8 mouse cellular contexts compared by ENCODE assay signal in genomic region chr8:111521713-111522429, GRCm38 (mm10). TPM values are rescaled to one million over a fixed set of nuclear protein-coding genes. Genes with fewer than 3 reads are reported as not detected.
DNase-seq lines count a peak whose midpoint lies in the region; ATAC-seq and TF ChIP-seq lines count a peak whose summit lies in the region.

Gene Wdr59 (minus strand): TSS chr8:111522092.

- peaks cover 3 to 9% of the 10 kb centered on the region in 2 experiments for H3K4me1 ChIP-seq in MEL (ENCODE audit: control insufficient read depth in 1 of 2, insufficient read depth in 2 of 2, low read length in 2 of 2)
- H3K4me1 ChIP-seq in cerebellum, adult 2 months (ENCODE audit: control insufficient read depth, insufficient read depth, low read length): no peaks in the 10 kb centered on the region; the same call in 1 of the 2 replicates
- H3K4me1 ChIP-seq in forebrain, postnatal 0 days (ENCODE audit: insufficient read depth): 0 out of 2 replicates have a peak, but pooled peaks cover 3% of the 10 kb centered on the region
- H3K4me1 ChIP-seq in lung, embryonic 15.5 days: peaks cover 7% of the 10 kb centered on the region

- under 1% methylated on average over 34 of the region's 34 CpGs for WGBS in cerebellum, adult 2 months
- WGBS in forebrain, postnatal 0 days: under 1% methylated on average over 33 of the region's 34 CpGs
- WGBS in lung, embryonic 15.5 days: 0% methylated on average over 34 of the region's 34 CpGs

- TF ChIP-seq CTCF in MEL (IDR thresholded peaks at IDR 0.05 in 2 of 3, conservative IDR thresholded peaks at IDR 0.05 in 1 of 3; ENCODE audit: control insufficient read depth in 1 of 3, insufficient read depth in 1 of 3, low read depth in 2 of 3, low read length in 3 of 3, poor library complexity in 1 of 3, severe bottlenecking in 1 of 3): no peak
- TF ChIP-seq CTCF in cerebellum, adult 2 months (IDR thresholded peaks at IDR 0.05; ENCODE audit: borderline replicate concordance, insufficient read depth, low read depth, low read length): no peak
- TF ChIP-seq CTCF in forebrain, postnatal 0 days (IDR thresholded peaks at IDR 0.05; ENCODE audit: low read depth): peak; percentile 44

- peak within 1 kb of the TSS; percentile 30 for H3K27ac ChIP-seq in MEL (ENCODE audit: control insufficient read depth, low read depth, low read length)
- peak within 1 kb of the TSS; percentile 61; the same call in 1 of the 2 replicates for H3K27ac ChIP-seq in cerebellum, adult 2 months (ENCODE audit: insufficient read depth, low read length)
- H3K27ac ChIP-seq in forebrain, postnatal 0 days (ENCODE audit: low read depth, low read length): peak within 1 kb of the TSS; percentile 73
- no peak within 1 kb of the TSS for H3K27ac ChIP-seq in lung, embryonic 15.5 days

- no peaks in the 10 kb centered on the region for H3K9me3 ChIP-seq in MEL (replicated peaks; ENCODE audit: insufficient read depth, low read length)
- H3K9me3 ChIP-seq in forebrain, postnatal 0 days (ENCODE audit: low read length): no peaks in the 10 kb centered on the region
- H3K9me3 ChIP-seq in lung, embryonic 15.5 days: no peaks in the 10 kb centered on the region

- TF ChIP-seq RAD21 in MEL (IDR thresholded peaks at IDR 0.05; ENCODE audit: low read depth, low read length): no peak

- peak; percentile 100 for ATAC-seq in forebrain, postnatal 0 days
- peak; percentile 100 for ATAC-seq in lung, embryonic 15.5 days (ENCODE audit: borderline replicate concordance, extremely low read depth, low FRiP score, low TSS enrichment)

- peak; percentile 53 to 67; a peak in 2 of 4 replicates for TF ChIP-seq POLR2A in MEL (IDR thresholded peaks at IDR 0.05; ENCODE audit: control insufficient read depth in 1 of 2, insufficient read depth in 1 of 2, low read depth in 1 of 2, low read length in 2 of 2, poor library complexity in 1 of 2)
- TF ChIP-seq POLR2A in cerebellum, adult 2 months (IDR thresholded peaks at IDR 0.05; ENCODE audit: borderline replicate concordance, insufficient read depth, low read length): peak; percentile 55; the same call in 1 of the 2 replicates

- H3K4me2 ChIP-seq in forebrain, postnatal 0 days (ENCODE audit: low read depth): peak within 1 kb of the TSS; percentile 68
- peak within 1 kb of the TSS; percentile 62 for H3K4me2 ChIP-seq in lung, embryonic 15.5 days

- TF ChIP-seq EP300 in MEL (IDR thresholded peaks at IDR 0.05; ENCODE audit: low read depth in 1 of 2, low read length in 2 of 2): no peak

- DNase-seq in MEL (ENCODE audit: low read depth, low spot score): peak; percentile 99
- DNase-seq in cerebellum, adult 2 months: peak; percentile 99
- peak; percentile 98 for DNase-seq in forebrain, postnatal 0 days
- peak; percentile 97 for DNase-seq in heart, postnatal 4 days
- DNase-seq in layer of hippocampus, adult 8-10 months (ENCODE audit: low spot score in 2 of 2): peak; percentile 96 to 99
- DNase-seq in ovary, adult 18-20 months (ENCODE audit: low spot score): peak; percentile 96
- peak; percentile 98 for DNase-seq in thymus, postnatal 0 days (ENCODE audit: low spot score)

- H3K36me3 ChIP-seq in MEL (ENCODE audit: control insufficient read depth in 1 of 2, insufficient read depth in 2 of 2, low read length in 2 of 2): peaks cover 0 to 12% of the 10 kb centered on the region in 2 experiments; a peak in 3 of 4 replicates
- no peaks in the 10 kb centered on the region for H3K36me3 ChIP-seq in forebrain, postnatal 0 days (ENCODE audit: insufficient read depth)
- H3K36me3 ChIP-seq in lung, embryonic 15.5 days: no peaks in the 10 kb centered on the region

- H3K4me3 ChIP-seq in MEL (ENCODE audit: control insufficient read depth in 1 of 2, insufficient read depth in 1 of 2, low read depth in 2 of 2, low read length in 2 of 2): peak within 1 kb of the TSS; percentile 68 to 92
- H3K4me3 ChIP-seq in cerebellum, adult 2 months (replicated peaks; ENCODE audit: insufficient read depth, low read depth, low read length): peak within 1 kb of the TSS; percentile 97
- H3K4me3 ChIP-seq in forebrain, postnatal 0 days (ENCODE audit: low read depth, low read length): peak within 1 kb of the TSS; percentile 77
- peak within 1 kb of the TSS; percentile 67 for H3K4me3 ChIP-seq in lung, embryonic 15.5 days

- peaks cover 18% of the 10 kb centered on the region for H3K79me2 ChIP-seq in MEL (ENCODE audit: control insufficient read depth, insufficient read depth, low read length, poor library complexity)

- peak within 1 kb of the TSS; percentile 74 for H3K9ac ChIP-seq in MEL (ENCODE audit: control insufficient read depth, low read depth, low read length, poor library complexity, severe bottlenecking)
- peak within 1 kb of the TSS; percentile 56 for H3K9ac ChIP-seq in forebrain, postnatal 0 days
- peak within 1 kb of the TSS; percentile 48 for H3K9ac ChIP-seq in lung, embryonic 15.5 days

- H3K27me3 ChIP-seq in MEL (ENCODE audit: control insufficient read depth in 1 of 2, insufficient read depth in 2 of 2, low read length in 2 of 2): no peaks in the 10 kb centered on the region
- no peaks in the 10 kb centered on the region; the same call in 1 of the 2 replicates for H3K27me3 ChIP-seq in cerebellum, adult 2 months (ENCODE audit: control insufficient read depth, insufficient read depth, low read length)
- H3K27me3 ChIP-seq in forebrain, postnatal 0 days (ENCODE audit: insufficient read depth, low read length): no peaks in the 10 kb centered on the region
- H3K27me3 ChIP-seq in lung, embryonic 15.5 days: no peaks in the 10 kb centered on the region

TF ChIP-seq in MEL, 35 proteins besides CTCF, POLR2A, EP300 and RAD21:
- TF ChIP-seq NELFE (IDR thresholded peaks at IDR 0.05; ENCODE audit: low read depth, low read length): peak; percentile 77
- peak; percentile 92 for TF ChIP-seq ELF1 (IDR thresholded peaks at IDR 0.05; ENCODE audit: low read depth, low read length)
- TF ChIP-seq KAT2A (conservative IDR thresholded peaks at IDR 0.05; ENCODE audit: low read depth, low read length): peak; percentile 86
- TF ChIP-seq MAX (IDR thresholded peaks at IDR 0.05; ENCODE audit: low read length): peak; percentile 17; the same call in 1 of the 2 replicates
- peak; percentile 69 for TF ChIP-seq MXI1 (IDR thresholded peaks at IDR 0.05; ENCODE audit: low read depth, low read length)
- peak; percentile 96 for TF ChIP-seq SIN3A (IDR thresholded peaks at IDR 0.05; ENCODE audit: low read length)
- TF ChIP-seq TBP (IDR thresholded peaks at IDR 0.05; ENCODE audit: low read depth, low read length): peak; percentile 74
- TF ChIP-seq NRF1 (IDR thresholded peaks at IDR 0.05; ENCODE audit: insufficient read depth, low read depth, low read length, poor library complexity, severe bottlenecking): peak; percentile 43; the same call in 1 of the 2 replicates
- no peak for TF ChIP-seq ETS1 (IDR thresholded peaks at IDR 0.05; ENCODE audit: low read depth, low read length)
- peak; percentile 42 for TF ChIP-seq TCF12 (IDR thresholded peaks at IDR 0.05; ENCODE audit: low read depth, low read length)
- no peak for TF ChIP-seq E2F4 (IDR thresholded peaks at IDR 0.05; ENCODE audit: borderline replicate concordance, low read depth, low read length)
- no peak for TF ChIP-seq CHD1 (IDR thresholded peaks at IDR 0.05; ENCODE audit: low read depth, low read length)
- peak; percentile 82 for TF ChIP-seq USF1 (IDR thresholded peaks at IDR 0.05; ENCODE audit: low read depth, low read length)
- peak; percentile 100 for TF ChIP-seq HCFC1 (IDR thresholded peaks at IDR 0.05; ENCODE audit: low read depth, low read length)
- no peak for TF ChIP-seq POLR2AphosphoS2 (IDR thresholded peaks at IDR 0.05; ENCODE audit: low read length)
- TF ChIP-seq ZMIZ1 (IDR thresholded peaks at IDR 0.05; ENCODE audit: low read depth, low read length): peak; percentile 61; the same call in 1 of the 2 replicates
TF ChIP-seq in MEL: peak in this region for 12.

RNA-seq across cellular contexts. Expression of gene Wdr59, which starts in this region (rescaled TPM):
- total RNA-seq in MEL (2012; rRNA removed): 6.5 and 7.4 TPM in 2 replicates
- polyA plus RNA-seq in MEL (2012; ENCODE audit: insufficient read depth in 1 of 2, insufficient read length in 2 of 2, low read depth in 1 of 2, low replicate concordance in 2 of 2, missing spikeins in 1 of 2): 10 to 100 TPM in 1 of 2 experiments, not detected in 1; 16.6 TPM
- polyA plus RNA-seq in cerebellum, adult 2 months (2012; rRNA removed): 16.0 TPM in 2 replicates
- total RNA-seq in forebrain, postnatal 0 days (2014; rRNA removed): 10.2 and 10.7 TPM in 2 replicates
- 3.5 and 6.8 TPM in 2 replicates for polyA plus RNA-seq in forebrain, postnatal 0 days (2015; fragmentation: Nextera tagmentation; extraction: Ambion mirVana)
- 1 to 10 TPM; 8.5 to 9.0 TPM for total RNA-seq in heart, postnatal 4 days (2021)
- 10 to 100 TPM; 22.7 to 24.5 (median 23.7) TPM for total RNA-seq in layer of hippocampus, adult 8-10 months (2022)
- polyA plus RNA-seq in lung, embryonic 15.5 days (2015; fragmentation: Nextera tagmentation; extraction: Ambion mirVana): 5.3 and 6.0 TPM in 2 replicates
- 3.0 and 3.9 TPM in 2 replicates for polyA plus RNA-seq in thymus, postnatal 0 days (2015; fragmentation: Nextera tagmentation; extraction: Ambion mirVana)
